Mouse (Mus musculus) adrenal gland (tissue): Measurements from ENCODE around the gene Acad11.

Experiments
- intact Hi-C: fragments of 180-260 bp; cut with DNase I; formaldehyde crosslinking; loops from one replicate; pipeline ENCODE4 v1.15.1; 2025

Acad11 gene

GRCm38 (mm10) chr9:104142805-104143204, 79.6 kb downstream of the Acad11 start:
- intact Hi-C loops: no loop called here

- intact Hi-C loops: no loop called here
Measured at GRCm38 (mm10) chr9:104144314-104144996, 81.3 kb downstream of the Acad11 start.

DNA sequence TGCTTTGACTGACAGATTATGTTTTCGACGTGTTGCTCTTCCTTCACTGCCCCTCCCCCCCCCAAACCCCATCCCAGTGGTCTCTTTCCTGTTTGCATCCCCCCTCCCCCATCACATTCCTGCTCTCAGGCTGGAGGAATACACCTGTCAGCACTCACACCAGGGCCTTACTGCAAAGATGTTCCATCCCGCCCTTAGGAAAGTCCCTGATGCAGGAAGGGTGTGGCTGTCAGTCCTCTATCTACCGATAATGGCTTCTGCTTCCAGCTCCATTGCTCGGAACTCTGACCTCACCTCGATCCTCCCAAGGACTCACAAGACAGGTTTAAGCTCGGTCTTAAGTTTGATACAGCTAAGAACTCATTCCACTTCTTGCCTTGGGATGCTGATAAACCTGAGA, 83.5 kb downstream of the Acad11 start:
- intact Hi-C loops: no loop called here

GRCm38 (mm10) chr9:104148969-104149368, 85.8 kb downstream of the Acad11 start:
- intact Hi-C loops: no loop called here

- intact Hi-C loops: no loop called here
Measured at GRCm38 (mm10) chr9:104152121-104152520, 88.9 kb downstream of the Acad11 start.

DNA sequence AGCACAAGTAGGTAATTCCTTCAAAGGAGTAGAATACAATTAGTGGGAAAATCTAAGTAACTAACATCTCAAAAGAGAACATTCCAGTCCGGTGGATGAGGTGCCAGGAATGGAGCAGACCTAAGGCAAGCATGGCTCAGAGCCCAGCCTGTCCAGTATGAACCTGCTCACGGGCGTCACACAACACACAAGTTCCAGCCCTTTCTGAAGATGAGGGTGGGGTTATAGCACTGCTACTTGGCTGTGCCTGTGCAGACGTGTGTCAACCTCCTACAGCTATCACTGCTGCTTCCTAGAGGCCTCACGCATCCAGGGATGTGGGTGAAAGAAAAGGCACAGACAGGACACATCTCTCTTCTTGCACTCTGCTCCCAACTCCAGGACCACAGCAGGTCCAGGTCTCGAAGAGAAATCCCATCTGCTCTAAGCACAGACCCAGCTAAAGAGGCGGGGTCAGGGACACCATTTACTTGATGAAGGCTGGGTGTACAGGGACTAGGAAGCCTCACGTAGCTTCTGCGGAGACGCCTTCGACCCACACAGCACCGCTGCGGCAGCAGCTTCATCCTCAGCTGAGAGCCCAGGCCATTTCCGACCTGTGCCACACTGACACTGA, 92.0 kb downstream of the Acad11 start:
- intact Hi-C loops: no loop called here

GRCm38 (mm10) chr9:104156506-104156905, 93.3 kb downstream of the Acad11 start:
- intact Hi-C loops: no loop called here

DNA sequence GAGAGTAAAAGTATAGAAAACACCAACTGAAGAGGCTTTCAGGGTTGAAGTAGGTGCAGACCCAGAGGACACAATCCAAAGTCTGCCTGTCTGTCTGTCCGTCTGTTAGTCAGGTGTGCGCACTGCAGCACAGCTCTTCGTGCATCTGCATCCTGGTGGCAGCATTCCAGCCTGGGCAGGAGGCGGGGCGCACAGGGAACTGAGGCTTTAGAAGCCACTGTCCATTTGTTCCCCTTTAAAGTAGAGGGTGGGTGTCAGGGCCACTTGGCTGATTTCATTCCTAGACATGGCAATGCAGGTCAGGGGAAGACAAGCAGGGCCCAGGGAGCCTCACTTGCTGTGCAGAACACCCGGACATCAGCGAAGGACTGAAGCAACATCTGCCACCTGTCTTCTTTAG, 94.1 kb downstream of the Acad11 start:
- intact Hi-C loops: no loop called here

DNA sequence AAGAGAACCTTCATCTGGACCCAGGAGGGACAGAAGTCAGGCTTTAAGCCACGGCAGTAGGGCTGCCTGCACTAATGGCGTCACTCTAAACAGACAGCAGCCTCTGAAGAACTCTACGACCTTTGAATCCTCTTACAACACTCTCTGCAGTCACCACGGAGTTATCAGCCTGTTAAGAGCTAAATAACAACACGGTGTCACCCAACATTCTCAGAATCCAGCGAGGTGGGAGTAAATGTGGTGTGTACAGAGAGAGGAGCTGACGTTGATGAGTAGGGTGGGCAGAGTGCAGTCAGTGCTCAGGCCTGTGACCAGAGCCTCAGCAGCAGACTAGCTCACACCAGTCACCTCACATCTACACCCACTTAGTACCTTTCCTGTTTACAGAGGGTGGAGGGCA, 97.9 kb downstream of the Acad11 start:
- intact Hi-C loops: no loop called here

- intact Hi-C loops: no loop called here
Measured at GRCm38 (mm10) chr9:104164194-104164593, 101.0 kb downstream of the Acad11 start.

- intact Hi-C loops: no loop called here
Measured at GRCm38 (mm10) chr9:104165926-104166325, 102.7 kb downstream of the Acad11 start.

DNA sequence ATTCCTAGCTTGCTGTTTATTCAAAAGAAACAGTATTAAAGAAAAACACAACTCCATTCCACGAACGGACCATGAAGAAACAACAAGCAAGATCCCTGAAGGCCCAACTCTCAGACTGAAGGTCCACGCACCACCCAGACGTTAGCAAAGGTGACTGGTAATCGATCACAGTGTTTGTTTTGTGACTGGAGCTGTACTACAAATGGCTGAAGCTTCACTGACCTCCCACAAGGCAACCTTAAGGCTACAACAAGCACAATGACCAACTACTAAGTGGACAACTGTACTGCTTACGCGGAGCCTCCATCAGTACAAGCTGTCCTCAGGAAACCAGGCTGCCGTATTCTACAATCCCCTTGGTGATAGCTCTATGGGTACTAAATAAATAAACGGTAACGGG, 106.8 kb downstream of the Acad11 start:
- intact Hi-C loops: loop anchor here (10.0 kb wide), 1 partner anchor 95 kb away; no protein-coding TSS in a partner anchor

DNA sequence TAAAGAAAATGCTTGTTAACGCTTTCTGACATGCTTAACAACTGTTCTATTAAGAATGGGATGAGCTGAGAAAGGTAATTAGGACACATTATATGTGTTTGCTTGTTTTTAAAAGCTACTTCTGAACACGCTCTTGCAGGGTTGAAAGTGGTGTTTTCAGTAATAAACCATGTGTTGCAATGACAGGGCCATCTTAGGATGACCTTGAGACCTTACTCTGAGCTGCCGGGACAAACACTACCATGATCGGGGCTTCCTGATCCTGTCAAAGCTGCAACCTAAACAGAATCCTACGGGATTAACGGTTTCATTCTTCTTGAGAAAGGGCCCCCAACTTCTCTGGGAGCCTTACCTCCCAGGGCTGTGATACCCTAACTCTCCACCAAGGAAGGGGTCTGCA, 108.5 kb downstream of the Acad11 start:
- intact Hi-C loops: loop anchor here (10.0 kb wide), 1 partner anchor 97 kb away; no protein-coding TSS in a partner anchor

GRCm38 (mm10) chr9:104172342-104172741, 109.2 kb downstream of the Acad11 start:
- intact Hi-C loops: loop anchor here (10.0 kb wide), 1 partner anchor 98 kb away; no protein-coding TSS in a partner anchor
